Mouse (Mus musculus): ENCODE measurements around the gene Nostrin. TPM values are rescaled to one million over a fixed set of nuclear protein-coding genes. Genes with fewer than 3 reads are reported as not detected.

Gene Nostrin
- 0.93 TPM in 2 replicates for polyA plus RNA-seq (2012; rRNA removed)

DNA sequence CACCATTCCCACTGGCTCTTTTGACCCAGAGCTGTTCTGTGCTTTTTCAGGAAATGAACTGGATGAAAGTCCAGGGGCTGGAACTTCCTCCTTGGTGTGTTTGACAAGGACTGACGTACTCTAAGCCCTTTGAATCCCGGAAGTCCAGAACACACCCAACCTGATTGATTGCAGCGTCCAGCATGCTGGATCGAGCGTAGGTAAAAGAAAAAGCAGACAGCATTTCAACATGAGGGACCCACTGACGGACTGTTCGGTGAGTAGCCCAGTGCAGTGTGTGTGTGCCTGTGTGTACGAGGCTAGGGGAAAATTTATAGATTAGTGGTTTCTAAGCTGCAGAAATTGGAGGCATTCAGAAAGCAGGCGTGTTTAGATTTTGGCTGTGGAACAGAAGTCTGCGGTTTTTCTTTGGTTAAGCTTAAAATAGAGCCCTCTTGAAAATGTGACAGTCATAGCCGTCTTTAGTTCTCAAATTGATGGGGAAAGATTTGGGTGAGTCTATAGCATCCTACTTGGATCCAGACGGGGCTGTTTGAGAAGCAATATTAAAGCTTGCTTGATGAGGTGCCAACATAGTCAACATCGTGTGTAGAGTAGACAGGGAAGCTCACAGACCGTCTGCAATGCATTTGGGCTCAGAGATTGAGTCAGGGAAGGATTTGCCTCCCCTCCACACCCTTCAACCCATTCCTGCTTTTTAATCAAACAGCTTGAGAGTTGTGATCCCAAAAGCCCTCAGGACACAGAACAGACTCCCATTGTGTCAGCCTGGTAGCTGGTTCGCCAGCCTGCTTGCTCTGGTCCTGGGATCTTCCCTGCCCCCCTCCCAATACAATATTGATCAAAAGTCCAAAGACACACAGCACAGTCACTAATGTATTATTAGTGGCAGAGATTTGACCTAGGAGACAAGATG lies at the start of gene Nostrin:
Gene Nostrin (plus strand): TSS at position 140 of the 916 bp plus-strand sequence.
- DNase-seq (ENCODE audit: low read depth), result no peak

DNA sequence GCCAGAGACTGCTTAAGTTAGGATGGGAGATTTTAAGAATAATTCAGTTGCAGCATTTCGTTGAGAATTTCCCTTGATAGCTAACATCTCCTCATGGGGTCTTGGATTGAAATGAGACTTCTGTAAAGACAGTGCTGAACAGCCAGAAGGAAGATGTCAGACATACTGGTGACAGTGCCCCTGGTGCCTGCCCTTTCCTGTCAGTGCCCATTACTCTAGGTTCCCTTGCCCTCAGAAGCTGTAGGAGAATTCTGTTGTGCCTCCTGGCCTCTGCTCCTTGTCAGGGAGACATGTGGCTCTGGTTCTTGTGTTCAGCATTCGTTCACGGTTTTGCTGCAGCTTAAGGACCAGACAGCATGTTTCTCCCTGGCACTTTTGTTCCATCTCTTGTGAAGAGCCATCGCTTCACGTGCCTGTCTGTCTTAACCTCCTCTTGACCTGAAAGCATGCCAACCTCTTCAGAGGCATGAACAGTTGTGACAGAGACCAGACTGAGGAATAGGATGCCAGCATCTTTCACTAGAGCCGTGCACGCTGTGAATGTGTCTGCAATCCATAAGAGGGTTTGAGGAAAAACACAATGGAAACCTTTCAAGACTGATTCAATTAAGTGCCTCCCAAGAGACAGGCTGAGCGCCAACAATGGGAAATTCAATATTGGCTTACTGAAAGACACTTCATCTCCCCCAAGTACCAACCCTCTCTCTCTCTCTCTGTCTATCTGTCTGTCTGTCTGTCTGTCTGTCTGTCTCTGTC lies 48.9 kb upstream of the Nostrin start:
- no peak for DNase-seq (ENCODE audit: low read depth)

DNA sequence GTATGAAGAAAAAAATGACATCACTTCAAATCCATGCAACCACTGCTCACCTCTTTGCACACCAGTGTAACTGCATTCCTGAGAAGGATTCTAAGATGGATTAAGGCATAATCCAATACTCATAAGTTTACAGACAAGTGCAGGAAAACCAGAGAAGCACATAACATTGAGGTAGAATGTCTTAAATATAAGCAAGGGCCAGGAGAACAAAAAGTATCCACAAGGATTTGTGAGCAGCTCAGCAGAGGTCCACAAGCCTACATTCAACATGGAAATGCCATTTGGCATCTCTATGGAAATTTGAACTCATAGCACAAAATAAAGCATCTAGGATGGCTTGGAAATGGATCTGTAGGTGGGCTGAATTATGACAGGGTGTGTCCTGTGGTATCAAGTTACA lies 39.8 kb upstream of the Nostrin start:
- DNase-seq (ENCODE audit: low read depth), result no peak

DNA sequence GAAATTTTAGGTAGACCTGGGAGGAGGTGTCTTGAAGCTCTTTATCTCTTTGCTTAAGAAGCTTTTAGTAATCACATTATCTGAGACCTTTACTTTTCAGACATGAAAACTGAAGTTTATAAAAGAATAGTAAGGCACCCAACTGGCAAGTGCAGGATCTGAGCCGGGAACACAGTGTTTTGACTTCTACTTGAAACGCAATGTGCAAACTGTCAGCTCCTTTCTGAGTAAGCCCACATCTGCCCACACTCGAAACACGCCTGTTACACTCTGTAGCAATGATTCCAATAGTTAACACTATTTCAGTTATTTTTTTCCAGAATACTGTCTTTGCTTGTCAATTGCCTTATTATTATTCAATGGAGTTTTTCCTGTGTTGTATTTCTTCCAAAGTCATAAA lies 38.8 kb upstream of the Nostrin start:
- DNase-seq (ENCODE audit: low read depth), result no peak

DNA sequence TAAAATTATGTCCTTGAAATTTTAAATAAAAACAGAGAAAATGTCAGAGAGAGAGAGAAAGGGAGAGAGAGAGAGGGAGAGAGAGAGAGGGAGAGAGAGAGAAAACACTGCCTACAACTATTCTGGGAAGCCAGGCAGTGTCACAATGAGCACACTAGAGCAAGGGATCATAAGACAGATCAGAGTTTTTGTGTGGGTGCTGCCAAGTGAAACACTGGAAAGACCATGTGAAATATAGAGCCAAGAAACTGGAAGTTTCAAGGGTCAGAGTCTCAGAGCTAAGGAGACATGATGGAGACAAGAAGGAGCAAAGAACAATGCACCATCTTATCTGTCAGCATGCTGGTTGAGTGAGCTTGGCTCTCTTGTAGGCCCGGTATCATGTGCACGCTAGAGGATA lies 38.1 kb upstream of the Nostrin start:
- no peak for DNase-seq (ENCODE audit: low read depth)

DNA sequence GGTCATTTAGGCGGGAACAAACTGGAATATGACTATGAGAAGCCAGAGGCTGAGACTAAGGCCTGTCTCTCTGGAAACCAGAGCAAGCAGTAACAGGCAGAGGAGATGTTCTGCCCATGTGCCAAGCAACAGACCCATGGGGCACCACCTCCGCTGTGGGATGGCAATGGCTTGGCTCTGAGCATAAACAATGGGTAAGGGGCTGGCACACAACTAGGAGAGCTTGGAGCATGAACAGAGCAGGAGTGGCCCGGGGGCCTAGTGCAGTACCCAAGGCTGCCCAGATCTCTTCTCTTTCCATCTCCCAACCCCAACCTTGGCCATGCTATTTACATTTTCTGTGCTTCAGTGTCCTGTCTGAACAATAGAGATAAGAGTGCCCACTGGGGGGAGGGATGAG lies 36.9 kb upstream of the Nostrin start:
- DNase-seq (ENCODE audit: low read depth), result no peak

DNA sequence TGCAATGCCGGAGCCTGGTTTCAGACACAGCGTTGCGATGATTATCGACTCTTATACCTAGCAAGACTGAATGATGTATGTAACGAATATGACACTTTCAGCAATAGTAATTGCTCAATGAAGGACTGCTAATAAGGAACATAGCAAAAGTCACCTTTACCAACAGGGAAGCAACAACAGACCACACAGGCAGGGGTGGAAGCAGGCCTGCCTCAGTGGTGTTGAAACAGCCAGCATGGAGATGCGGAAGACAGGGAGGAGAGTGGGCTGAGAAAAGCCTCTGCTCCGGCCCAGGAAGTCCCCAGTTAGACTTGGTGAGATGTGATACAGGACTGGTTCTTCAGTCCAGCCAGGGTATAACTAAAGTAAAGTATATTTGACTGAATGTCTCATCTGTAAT lies 36.5 kb upstream of the Nostrin start:
- no peak for DNase-seq (ENCODE audit: low read depth)

DNA sequence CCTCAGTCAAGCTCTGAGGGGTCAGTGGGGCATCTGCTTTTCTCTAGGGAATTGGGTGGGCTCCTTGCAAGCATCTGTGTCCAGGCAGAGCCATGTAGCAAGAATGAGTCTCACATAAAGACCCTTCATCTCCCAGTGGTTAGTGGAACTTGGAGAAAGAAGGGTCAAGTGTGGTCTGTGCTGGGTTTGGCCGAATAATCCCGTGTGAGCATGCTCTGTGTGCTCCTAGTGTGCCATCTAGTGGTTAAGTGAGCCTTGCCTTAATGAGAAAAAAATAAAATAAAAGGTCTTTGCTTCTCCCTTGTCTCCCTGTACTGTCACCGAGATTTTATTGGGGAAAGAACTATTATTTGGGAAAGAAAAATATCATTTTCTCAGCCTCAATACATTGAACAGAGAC lies 34.9 kb upstream of the Nostrin start:
- DNase-seq (ENCODE audit: low read depth), result no peak

DNA sequence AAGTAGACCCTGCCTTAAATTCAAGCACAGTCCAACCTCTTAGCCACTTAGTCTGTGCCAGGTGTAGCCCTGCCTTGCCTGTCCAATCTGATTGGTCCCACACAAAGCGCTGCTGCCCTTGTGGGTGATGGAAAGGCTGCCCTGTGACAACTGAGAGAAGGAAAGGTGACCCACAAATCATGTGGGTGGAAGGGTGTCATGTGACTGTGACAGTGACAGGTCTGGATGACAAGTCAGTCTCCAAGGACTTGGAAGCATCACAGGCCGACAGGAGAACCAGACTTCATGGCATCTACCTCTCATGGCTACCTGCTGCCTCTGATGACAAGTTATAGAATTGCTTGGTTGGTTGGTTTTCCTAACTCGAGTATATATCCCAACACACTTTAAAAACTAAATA lies 32.1 kb upstream of the Nostrin start:
- DNase-seq (ENCODE audit: low read depth), result no peak

DNA sequence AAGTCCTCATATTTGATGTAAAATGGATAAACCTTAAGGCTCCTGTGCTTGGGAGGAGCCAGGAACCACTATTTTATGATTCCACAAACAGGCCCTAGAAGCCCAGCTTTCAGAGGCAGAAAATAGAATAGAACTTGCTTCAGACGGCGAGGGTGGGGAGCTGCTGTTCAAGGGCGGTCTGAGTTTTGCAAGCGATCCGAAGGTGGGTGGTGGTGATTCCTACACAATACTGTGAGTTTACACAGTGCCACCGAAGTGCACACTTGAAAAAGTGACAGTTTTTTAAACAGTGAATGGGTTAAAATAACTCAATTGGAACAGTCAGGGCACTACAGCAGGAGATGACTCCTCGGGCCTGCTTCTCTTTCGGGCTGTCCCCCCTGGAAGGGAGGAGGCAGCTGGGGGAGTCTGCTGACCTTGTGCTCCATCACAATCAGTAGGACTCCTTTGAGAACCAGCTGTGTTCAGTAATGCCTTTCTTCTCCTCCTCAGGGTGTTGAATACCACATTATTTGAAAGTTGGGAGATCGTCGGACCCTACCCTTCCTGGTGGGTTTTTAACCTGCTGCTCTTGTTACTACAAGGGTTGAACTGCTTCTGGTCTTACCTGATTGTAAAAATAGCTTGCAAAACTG lies 31.0 kb upstream of the Nostrin start:
- DNase-seq (ENCODE audit: low read depth), result no peak

DNA sequence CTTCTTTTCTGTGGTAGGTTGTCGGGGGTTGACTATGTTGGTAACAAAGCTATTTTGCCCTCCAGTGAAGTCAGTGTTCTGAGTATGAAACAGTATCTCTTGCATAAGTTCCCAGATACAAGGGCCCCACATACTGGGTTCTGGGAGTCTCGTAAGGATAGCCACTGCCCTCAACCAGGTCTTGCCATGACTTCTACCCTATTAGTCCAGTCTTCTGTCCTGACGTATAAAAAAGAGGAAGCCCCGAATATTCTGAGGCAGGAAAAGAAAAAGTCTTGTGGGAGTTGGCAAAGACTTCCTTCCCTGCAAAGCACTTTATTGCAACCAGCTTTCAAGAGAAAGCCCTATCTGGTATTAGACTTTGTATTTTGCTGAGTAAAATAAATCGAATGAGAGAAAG lies 26.4 kb upstream of the Nostrin start:
- no peak for DNase-seq (ENCODE audit: low read depth)

DNA sequence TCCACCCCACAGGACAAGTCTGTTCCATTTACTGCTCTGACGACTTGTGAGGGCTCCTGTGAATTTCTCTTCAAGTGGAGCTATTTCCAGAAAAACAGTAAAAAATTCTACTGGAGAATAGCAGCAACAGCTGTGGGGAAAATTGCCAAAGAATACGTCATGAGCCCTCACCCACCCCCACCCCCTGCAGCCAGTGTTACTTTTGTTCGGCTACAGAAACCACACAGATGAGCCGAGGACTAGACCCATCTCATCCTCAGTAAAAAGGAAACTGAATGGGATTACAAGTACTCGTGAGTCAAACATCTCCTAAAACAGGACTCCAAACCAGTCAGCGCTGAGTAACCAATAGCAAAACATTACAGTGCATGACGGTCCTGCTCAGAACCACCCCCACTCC lies 25.9 kb upstream of the Nostrin start:
- no peak for DNase-seq (ENCODE audit: low read depth)

DNA sequence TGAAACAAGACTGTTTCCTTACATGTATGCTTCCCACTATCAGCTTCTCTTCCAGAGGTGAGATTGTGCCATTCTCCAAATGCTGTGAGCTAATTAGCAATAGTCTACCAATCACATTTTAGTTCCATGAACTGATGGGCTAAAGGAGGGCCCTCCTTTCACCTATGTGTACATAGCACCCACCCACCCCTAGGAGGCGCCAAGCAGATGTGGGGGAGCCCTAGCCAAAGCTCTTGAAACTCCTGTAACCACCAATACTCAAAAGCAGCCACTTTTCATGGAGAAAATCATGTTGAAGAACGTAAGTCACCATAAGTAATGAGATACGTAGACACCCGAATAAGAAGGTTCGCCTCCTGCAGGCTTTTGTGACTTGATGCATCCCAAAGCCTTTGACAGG lies 23.0 kb upstream of the Nostrin start:
- DNase-seq (ENCODE audit: low read depth), result no peak

DNA sequence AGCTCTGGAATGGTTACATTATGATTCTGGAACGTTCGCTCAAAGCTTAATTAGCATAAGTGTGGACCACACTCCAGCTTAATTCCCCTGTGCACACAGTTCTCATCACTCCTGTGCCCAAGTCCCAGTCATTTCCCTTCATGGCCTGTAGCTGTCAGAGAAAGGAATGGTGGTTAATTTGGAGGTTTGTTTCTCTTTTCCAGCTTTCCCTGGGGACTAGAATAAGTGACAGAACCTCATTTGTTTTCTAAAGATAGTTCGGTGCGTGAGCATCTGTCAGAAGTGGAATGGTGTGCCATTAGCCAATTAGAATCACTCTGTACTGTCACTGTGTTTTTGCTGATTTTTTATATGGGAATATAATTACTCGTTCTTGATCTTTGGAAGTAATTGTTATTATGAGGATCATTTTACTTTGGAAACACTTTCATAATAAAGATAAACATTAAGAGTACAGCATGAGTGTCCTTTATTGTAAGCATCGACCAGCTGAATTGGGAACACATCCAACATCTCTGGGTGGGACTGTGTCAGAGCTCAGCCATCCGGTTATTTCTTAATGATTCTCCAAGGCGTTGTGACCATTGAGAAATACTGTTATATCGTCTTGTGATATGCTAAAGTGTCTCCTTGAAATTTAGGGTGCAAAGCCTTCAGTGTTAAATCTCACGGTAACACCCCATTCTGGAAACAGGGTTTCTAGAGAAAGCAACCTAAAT lies 21.6 kb upstream of the Nostrin start:
- DNase-seq (ENCODE audit: low read depth), result no peak

DNA sequence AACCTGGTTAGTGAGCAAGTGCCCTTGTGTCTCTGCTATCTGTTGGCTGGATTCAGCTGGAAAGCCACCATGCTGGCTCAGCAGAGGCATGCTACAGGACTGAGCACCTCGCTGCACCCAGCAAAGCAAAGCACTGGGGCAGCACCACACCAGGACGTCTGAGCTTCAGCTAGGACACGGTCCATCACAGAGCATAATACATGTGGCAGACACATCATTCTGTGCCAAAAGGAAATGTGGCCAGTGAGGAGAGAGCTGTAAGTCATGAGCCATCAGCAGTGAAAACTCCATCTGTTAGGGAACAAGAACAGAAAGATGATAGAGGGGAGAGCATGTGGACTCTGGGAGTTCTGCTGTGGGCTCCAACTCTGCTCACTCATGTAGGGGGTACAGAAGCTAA lies 19.7 kb upstream of the Nostrin start:
- no peak for DNase-seq (ENCODE audit: low read depth)

DNA sequence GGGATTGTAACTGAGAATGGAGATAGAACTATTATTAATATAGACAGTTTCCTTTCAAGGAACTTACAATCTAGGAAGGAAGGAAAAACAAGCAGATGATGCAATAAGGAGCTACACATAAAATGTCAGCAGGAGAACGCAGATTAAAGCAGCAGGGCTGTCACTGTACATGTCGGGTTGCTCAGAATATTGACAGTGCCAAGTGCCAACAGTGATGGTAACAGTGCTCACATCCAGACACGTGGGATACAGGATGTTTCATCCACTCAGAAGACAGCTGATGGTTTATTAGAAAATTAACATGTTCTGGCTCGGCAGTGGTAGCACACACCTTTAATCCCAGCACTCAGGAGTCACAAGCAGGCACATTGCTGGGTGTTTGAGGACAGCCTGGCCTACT lies 18.8 kb upstream of the Nostrin start:
- no peak for DNase-seq (ENCODE audit: low read depth)

DNA sequence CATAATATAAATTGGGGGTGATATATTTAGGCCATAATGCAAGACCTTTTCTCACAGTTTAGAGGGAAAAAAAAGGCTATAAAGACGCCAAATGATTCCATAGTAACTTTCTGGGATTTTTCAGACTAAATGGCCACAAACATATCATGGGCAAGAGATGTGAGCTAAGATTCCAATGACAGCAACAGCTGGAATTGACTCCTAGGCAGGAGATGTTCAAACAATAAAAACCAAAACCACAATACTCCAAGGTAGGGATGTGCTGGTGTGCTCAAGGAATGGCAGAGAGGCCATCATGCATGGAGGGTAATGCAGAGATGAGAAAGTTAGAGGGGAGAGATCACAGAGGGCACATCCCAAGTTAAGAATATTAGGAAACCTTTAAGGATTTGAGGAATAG lies 16.6 kb upstream of the Nostrin start:
- no peak for DNase-seq (ENCODE audit: low read depth)

DNA sequence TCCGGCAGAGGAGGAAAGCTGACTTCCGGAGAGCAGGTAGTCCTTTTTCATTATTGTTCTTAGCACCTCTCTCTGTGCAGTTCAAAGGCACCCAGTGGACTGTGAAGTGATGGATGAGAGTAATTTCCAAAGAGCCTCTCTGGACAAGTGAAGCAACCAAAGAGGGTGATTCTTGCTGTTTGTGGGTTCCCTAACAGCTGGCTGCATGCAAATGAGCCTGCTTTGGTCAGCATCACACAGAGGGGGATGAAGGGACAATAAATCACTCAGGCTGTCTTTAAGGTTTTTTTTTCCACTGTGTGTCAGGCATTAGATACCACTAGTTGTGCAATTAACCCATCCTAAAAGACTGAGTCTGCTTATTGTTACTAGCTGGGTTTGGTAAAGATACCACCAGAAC lies 15.9 kb upstream of the Nostrin start:
- no peak for DNase-seq (ENCODE audit: low read depth)

DNA sequence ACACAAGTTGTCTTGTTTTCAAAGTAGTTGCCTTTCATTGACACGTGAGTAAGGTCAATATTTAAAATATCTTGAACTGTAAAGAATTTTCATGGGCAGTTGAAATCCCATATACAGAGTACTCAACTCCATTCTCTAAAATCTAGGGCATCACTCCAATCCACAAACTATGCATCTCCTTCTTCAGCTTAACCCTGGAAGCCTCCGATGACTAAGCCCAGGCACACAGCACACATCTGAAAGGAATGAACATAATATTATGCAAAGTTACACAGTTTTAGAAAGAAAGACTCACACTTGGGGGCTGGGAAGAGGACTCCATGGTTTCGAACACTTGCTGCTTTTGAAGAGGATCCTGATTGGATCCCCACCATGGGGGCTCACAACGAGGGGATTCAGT lies 13.9 kb upstream of the Nostrin start:
- no peak for DNase-seq (ENCODE audit: low read depth)

DNA sequence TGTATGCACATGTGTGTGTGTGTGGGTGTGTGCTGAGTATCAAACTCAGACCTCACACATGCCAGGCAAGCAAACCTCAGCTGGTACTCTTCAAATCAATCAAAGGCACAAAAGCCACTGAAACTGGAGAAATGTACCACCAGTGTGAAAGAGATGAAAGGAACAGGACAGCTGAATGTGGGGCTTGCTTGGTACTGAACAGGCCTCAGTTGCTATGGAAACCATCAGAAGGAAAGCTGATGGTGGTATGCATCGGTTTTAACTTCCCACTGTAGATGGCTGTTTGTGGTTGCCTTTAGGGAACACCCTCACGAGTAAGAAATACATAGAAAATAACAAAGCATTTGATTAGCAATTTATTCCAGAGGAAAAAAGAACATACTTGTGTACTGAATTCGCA lies 10.2 kb upstream of the Nostrin start:
- DNase-seq (ENCODE audit: low read depth), result no peak

DNA sequence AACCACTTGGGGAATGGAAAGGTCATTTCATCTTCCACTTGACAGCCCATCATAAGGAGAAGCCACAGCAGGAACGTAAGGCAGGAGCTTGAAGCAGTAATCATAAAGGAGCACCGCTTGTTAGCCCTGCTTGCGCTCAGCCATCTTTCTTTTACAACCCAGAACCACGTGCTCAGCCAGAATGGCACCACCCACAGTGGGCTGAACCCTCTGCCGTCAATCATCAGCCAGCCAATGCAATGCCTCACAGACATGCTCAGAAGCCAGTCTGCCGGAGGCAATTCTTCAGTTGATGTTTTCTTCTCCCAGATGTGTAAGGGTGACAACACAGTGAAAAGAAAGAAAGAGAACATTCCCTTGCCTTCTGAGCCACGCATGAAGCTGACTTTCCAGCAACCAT lies 7.3 kb upstream of the Nostrin start:
- DNase-seq (ENCODE audit: low read depth), result no peak

DNA sequence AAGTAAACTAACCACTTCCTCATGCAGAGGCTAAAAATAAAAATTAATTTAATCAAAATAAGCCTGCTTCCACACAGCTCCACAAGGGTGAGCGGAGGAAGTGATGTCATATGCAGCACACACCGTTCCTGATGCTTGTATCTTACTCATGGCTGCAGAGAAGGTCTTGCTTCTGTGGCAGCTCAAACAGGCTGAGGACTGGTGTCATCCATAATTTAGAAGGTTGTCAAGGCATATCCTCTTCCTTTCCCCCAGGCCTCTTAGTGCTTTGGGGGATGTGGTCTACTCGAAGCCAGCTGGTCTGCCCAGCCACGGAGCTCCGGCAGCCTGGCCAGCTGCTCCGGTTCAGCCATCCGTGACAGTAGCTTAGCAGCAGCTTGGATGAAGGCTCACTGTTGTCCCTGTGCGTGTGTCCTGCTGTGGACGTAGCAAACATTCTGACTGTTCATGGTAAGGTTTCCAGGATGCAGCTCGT lies 6.6 kb upstream of the Nostrin start:
- no peak for DNase-seq (ENCODE audit: low read depth)

Data from gonadal fat pad, adult 2 months (tissue).